In genomic region chr3:96520171-96520570, GRCm38 (mm10) we compare ENCODE assay signal across 19 mouse cellular contexts. TPM values are rescaled to one million over a fixed set of nuclear protein-coding genes. Genes with fewer than 3 reads are reported as not detected.
"Had no signal": no experiment of that assay in that cellular context is flagged by ENCODE, and none has a peak within 500 bp of the region (broad histone marks: within the 10 kb centered on the region; RNA-seq: fewer than 3 reads in every experiment).

No protein-coding gene starts in this region.

- DNase-seq: kidney, adult 8-10 months; kidney, postnatal 10 days; kidney, postnatal 36 days; liver; lung, adult 18-20 months; lung, postnatal 10 days; lung, postnatal 36 days; midbrain, embryonic 14.5 days; right cerebral cortex, adult 18-20 months; right cerebral cortex, postnatal 14 days; right cerebral cortex, postnatal 4 days; thymus, adult 2 months; thymus, postnatal 25 days had no signal

RNA-seq across cellular contexts. Expression of gene Hfe2, which starts 4.8 kb away (rescaled TPM):
- total RNA-seq: megakaryocyte-erythroid progenitor cell, adult 5-6 weeks had no signal

RNA-seq across cellular contexts. Expression of gene Gm16253, which starts 56.6 kb away (rescaled TPM):
- total RNA-seq: layer of hippocampus, adult 18-20 months; layer of hippocampus, postnatal 14 days; left cerebral cortex, adult 18-20 months; left cerebral cortex, postnatal 25 days; megakaryocyte-erythroid progenitor cell, adult 5-6 weeks; midbrain, postnatal 0 days had no signal
